Mouse (Mus musculus): ENCODE measurements around the gene Klhdc8b. TPM values are rescaled to one million over a fixed set of nuclear protein-coding genes. Genes with fewer than 3 reads are reported as not detected.

The Klhdc8b gene
- polyA plus RNA-seq, 1 experiment, result 103 TPM

Other genes with a start within 250 kb of the Klhdc8b start
- 38.3 and 71.9 TPM in 2 replicates for gene Dag1, start 197.6 kb downstream of the Klhdc8b start, polyA plus RNA-seq (2012; rRNA removed)
- gene Nicn1, start 171.2 kb downstream of the Klhdc8b start, polyA plus RNA-seq (2012; rRNA removed), result 32.8 and 39.3 TPM in 2 replicates
- 34.0 and 35.5 TPM in 2 replicates for gene Amt, start 164.7 kb downstream of the Klhdc8b start, polyA plus RNA-seq (2012; rRNA removed)
- gene Rhoa, start 155.5 kb downstream of the Klhdc8b start, polyA plus RNA-seq (2012; rRNA removed), result 304 and 339 TPM in 2 replicates
- 80.0 and 107 TPM in 2 replicates for gene Tcta, start 155.4 kb downstream of the Klhdc8b start, polyA plus RNA-seq (2012; rRNA removed)
- 703 and 735 TPM in 2 replicates for gene Gpx1, start 122.7 kb downstream of the Klhdc8b start, polyA plus RNA-seq (2012; rRNA removed)
- 64.1 and 77.6 TPM in 2 replicates for gene Usp4, start 113.7 kb downstream of the Klhdc8b start, polyA plus RNA-seq (2012; rRNA removed)
- 0.22 and 0.39 TPM in 2 replicates for gene 1700102P08Rik, start 68.8 kb downstream of the Klhdc8b start, polyA plus RNA-seq (2012; rRNA removed)
- 0.06 TPM in 2 replicates for gene Ccdc36, start 33.1 kb downstream of the Klhdc8b start, polyA plus RNA-seq (2012; rRNA removed)
- gene BC048562, start 25.1 kb downstream of the Klhdc8b start, polyA plus RNA-seq (2012; rRNA removed), result not detected in 2 replicates
- gene Ccdc71, start 1.1 kb downstream of the Klhdc8b start, polyA plus RNA-seq (2012; rRNA removed), result 24.5 and 25.9 TPM in 2 replicates
- gene Lamb2, start 18.2 kb upstream of the Klhdc8b start, polyA plus RNA-seq (2012; rRNA removed), result 147 and 181 TPM in 2 replicates
- gene Usp19, start 29.0 kb upstream of the Klhdc8b start, polyA plus RNA-seq (2012; rRNA removed), result 133 and 144 TPM in 2 replicates
- gene Qars, start 46.1 kb upstream of the Klhdc8b start, polyA plus RNA-seq (2012; rRNA removed), result 145 and 162 TPM in 2 replicates
- gene Qrich1, start 55.2 kb upstream of the Klhdc8b start, polyA plus RNA-seq (2012; rRNA removed), result 81.8 and 89.8 TPM in 2 replicates
- gene Impdh2, start 98.7 kb upstream of the Klhdc8b start, polyA plus RNA-seq (2012; rRNA removed), result 93.9 and 106 TPM in 2 replicates
- 26.2 and 33.6 TPM in 2 replicates for gene Ndufaf3, start 105.9 kb upstream of the Klhdc8b start, polyA plus RNA-seq (2012; rRNA removed)
- gene Dalrd3, start 108.3 kb upstream of the Klhdc8b start, polyA plus RNA-seq (2012; rRNA removed), result 120 and 184 TPM in 2 replicates
- 48.9 and 59.1 TPM in 2 replicates for gene Wdr6, start 117.2 kb upstream of the Klhdc8b start, polyA plus RNA-seq (2012; rRNA removed)
- 21.6 and 21.7 TPM in 2 replicates for gene P4htm, start 136.1 kb upstream of the Klhdc8b start, polyA plus RNA-seq (2012; rRNA removed)
- 41.1 and 46.2 TPM in 2 replicates for gene Arih2, start 187.8 kb upstream of the Klhdc8b start, polyA plus RNA-seq (2012; rRNA removed)
- 28.1 and 29.4 TPM in 2 replicates for gene Slc25a20, start 200.5 kb upstream of the Klhdc8b start, polyA plus RNA-seq (2012; rRNA removed)
- 24.5 and 31.8 TPM in 2 replicates for gene Prkar2a, start 227.7 kb upstream of the Klhdc8b start, polyA plus RNA-seq (2012; rRNA removed)